Mouse (Mus musculus) frontal cortex, postnatal 25 days (tissue): ENCODE data around the gene Lrrc57.

Experiments used
- DNase-seq, 2 experiments: peaks; one replicate each; pipeline ENCODE4 v3.0.0; 2022; ENCODE audit warnings: low spot score in 2 of 2

Gene Lrrc57

DNA sequence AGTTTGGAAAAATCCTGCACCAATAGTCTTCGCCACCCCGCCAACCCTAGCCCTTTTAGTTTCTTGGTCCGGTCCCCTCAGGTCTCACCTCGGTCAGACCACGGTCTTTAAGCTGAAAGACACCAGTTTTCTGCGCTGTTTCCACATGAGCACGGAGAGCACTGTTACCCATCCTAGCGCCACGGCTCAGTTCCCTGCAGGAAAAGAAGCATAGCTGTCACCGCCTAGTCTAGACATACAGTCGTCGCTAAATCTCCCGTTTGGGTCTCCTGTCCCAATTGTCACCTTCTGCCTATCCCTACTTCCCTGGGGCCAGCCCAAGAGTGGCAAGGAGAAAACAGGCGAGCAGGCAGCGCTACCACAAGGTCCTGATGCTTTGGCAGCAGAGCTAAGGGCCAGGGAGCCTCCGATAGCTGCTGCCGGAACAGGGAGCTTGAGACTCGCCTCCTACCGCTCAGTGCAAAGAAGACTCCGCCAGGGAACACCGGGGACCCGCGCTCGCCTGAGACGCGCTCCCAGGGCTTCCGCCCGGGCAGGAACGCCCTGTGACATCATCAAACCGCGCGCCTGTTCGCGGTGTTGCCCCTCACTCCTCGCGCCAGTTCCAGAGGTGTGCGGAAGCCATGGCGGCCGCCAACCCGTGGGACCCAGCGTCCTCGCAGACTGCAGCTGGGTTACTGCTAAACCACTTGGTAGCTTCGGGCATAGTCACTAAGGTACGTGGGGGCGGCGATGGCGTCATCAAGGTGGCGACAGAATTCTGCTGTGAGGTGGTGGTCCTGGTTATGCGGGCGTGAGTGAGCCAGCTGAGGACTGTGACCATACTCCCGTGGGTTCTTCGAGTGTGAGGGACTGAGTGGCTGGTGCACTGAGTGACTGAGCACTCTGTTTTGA, at the start of gene Lrrc57, which contains the start of gene Haus2:
Gene Lrrc57, minus strand, starts transcription at position 691 of the 894 bp plus-strand sequence.
Gene Haus2, plus strand, starts transcription at position 554 of the 894 bp plus-strand sequence.
- peak; percentile 81 to 87 for DNase-seq

DNA sequence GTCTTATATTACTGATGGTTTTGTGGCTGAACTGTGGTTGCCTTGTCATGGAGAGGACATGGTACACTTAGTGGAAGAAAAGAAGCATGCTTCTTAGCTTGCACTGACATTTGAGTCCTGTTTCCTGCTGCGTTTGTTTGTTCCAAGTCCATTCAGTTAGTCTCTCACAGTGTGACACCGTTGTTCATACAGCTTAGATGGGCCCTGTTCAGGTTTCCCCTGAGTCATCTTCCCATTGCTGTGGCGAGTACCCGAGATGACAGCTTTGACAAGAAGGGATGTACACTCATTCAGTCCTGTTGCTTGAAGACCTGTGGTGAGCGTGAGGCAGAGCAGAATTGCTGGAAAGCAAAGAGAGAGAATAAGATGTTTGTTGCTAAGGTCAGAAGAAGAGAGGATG, 49.2 kb upstream of the Lrrc57 start:
- DNase-seq, result no peak

- no peak for DNase-seq
Observed at GRCm38 (mm10) chr2:120656711-120657110, 47.4 kb upstream of the Lrrc57 start.

GRCm38 (mm10) chr2:120655905-120656304, 46.6 kb upstream of the Lrrc57 start:
- DNase-seq, result no peak

DNA sequence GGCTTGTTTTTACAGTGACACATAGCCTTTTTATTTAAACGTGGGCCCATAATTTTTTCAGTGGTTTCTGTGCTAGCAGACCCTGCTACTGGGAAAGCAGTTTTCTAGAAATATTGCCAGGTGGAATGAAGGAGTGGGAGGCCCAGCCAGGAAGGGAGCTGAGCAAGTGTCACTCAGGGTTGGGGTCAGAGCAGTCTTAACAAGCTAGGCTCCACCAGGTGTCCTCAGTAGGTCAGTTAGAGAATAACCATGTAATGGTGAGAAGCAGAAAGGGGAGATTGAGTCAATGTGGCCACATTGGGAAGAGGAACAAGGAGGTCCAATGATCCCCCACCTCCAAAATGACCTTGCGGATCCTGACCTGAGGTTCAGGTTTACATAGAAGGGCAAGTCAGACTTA, 45.4 kb upstream of the Lrrc57 start:
- DNase-seq, result no peak

DNA sequence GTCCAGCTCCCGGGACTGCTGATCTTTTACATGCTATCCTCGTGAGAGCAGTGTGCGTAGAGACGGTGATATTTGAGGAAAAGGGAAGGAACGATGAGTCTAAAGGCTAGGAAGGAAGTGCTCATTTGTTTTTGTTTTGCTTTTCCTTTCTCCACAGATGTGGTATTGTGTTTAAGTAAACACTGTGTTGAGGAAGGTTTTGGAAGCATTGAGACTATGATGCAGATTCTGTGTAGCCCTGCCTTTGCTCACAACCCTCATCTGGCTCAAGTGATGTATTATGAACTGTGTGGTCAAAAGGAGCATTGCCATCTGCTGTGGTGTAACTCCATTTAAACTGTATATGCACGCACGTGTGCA, 43.6 kb upstream of the Lrrc57 start:
- no peak for DNase-seq

DNA sequence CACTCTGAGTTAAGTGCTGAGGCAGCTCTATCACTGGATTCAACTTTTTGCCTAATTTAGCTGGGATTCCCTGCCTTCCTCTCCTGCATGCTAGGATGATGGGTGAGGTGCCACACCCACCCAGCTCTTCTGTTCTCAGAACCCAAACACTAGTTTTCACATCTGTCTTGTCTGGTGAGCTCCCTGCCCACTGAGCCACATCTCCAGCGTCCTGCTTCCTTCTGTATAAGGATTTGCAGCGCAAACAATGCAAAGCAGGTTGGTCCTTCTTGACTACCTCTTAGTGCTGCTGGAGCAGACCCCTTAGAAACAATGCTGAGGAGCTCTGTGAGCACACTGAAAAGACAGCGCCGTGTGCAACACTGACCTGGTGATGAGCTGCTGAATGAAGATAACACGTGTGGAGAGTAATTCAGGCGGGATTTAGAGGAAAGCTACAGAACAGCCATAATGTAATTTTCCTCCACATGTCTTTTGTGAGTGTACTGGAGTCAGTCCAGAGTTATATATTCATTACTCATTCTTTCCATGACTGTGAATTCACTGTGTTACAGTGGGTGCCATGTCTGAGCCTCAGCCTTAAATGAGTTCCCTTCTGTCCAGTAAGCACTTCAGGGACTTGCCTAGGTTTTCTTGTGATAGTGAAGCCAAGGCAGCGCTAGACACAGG, 43.1 kb upstream of the Lrrc57 start:
- no peak for DNase-seq

DNA sequence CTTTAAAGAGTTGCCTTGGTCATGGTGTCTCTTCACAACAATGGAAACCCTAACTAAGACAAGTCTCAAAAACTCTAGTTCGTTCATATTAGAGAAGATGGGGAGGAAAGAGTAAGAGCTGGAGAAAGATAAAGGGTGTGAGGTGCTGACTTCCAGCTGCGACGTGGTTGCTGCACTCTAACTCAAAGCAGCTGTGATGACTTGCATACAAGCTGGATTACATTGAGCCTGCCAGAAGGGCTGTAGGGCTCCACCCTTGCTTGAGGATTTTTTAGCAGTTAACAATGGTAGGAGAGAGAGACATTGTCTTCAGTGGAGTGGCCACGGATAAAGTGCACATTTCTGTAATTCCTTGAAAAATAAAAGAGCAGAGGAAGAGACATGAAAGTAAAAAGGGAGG, 37.5 kb upstream of the Lrrc57 start:
- no peak for DNase-seq

GRCm38 (mm10) chr2:120643836-120644235, 34.5 kb upstream of the Lrrc57 start:
- DNase-seq, result no peak

- DNase-seq, result no peak
Observed at GRCm38 (mm10) chr2:120640835-120641234, 31.5 kb upstream of the Lrrc57 start.

- DNase-seq, result no peak
Observed at GRCm38 (mm10) chr2:120631957-120632356, 22.6 kb upstream of the Lrrc57 start.

- DNase-seq, result no peak
Observed at GRCm38 (mm10) chr2:120631521-120631920, 22.2 kb upstream of the Lrrc57 start.

DNA sequence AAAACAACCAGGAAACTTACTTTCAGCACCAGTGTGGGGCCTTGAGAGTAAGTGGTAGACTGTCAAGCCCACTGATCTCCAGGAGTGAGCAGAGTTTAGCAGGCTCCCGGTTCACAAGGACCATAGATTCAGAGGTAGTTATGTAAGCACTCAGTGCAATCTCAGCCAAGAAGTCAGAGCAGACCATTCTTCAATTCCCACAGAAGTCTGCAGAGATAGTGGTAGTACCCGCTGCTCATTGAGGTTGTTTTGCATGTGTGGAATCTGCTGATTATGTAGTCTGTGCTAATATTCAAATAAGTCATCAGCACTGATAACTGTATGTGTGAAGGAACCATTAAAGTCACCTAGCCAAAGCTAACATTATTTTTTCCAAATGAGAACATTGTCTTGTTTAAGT, 21.3 kb upstream of the Lrrc57 start:
- no peak for DNase-seq

DNA sequence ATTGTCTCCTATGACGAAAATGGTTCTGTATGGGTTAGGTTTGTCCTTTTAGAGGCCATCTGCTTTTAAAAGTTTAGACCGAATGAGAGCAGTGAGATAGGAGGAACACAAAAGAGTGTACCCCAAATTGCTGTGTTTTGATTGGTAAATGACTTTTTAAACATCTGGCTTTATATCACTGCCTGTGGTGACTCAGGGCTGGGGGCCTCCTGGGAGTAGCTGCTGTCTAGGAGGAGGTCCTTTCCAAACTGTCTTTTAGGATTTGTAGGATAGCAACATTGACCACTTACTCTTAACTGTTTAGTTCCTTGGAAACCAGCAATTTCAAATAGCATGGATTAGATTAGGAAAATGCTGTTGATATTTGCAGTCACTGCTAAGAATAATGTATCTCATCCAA, 20.9 kb upstream of the Lrrc57 start:
- DNase-seq, result no peak

- peak; percentile 92 to 93 for DNase-seq
Observed at GRCm38 (mm10) chr2:120628886-120629735, 19.8 kb upstream of the Lrrc57 start, which contains the start of gene Stard9. Gene Stard9 (plus strand): TSS chr2:120629121.

GRCm38 (mm10) chr2:120628076-120628865, 19.0 kb upstream of the Lrrc57 start:
- no peak for DNase-seq

DNA sequence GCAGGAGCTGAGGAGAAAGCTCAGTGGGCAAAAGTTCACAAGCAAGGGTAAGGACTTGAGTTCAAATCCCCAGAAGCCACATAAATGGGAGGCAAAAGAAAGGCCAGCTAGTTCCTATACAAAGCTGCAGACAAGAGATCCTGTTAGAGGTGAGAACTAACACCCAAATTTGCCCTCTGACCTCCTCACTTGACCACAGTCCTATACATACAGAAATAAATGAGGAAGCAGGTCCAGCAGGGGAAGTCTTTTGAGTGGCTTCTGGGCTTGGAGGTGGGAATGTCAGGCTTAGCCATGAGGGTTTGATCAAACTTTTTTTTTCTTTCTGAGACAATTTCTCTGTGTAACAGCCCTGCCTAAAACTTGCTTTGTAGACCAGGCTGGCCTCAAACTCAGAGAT, 13.6 kb upstream of the Lrrc57 start:
- no peak for DNase-seq

DNA sequence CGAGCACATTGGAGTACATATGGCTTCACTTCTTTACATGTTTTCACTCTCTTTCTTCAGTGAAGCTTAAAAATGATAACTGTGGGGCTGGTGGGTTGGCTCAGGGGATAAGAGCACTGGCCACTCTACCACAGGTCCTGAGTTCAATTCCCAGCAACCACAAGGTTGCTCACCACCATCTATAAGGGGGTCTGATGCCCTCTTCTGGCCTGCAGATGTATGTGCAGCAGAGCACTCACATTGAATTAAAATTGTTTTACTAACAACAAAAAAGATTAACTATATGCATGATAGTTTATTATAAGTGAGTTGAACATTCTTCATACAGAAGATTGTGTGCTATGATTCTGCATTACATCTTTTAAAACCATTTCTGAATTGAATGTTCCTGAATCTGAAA, 10.2 kb upstream of the Lrrc57 start:
- DNase-seq, result no peak

DNA sequence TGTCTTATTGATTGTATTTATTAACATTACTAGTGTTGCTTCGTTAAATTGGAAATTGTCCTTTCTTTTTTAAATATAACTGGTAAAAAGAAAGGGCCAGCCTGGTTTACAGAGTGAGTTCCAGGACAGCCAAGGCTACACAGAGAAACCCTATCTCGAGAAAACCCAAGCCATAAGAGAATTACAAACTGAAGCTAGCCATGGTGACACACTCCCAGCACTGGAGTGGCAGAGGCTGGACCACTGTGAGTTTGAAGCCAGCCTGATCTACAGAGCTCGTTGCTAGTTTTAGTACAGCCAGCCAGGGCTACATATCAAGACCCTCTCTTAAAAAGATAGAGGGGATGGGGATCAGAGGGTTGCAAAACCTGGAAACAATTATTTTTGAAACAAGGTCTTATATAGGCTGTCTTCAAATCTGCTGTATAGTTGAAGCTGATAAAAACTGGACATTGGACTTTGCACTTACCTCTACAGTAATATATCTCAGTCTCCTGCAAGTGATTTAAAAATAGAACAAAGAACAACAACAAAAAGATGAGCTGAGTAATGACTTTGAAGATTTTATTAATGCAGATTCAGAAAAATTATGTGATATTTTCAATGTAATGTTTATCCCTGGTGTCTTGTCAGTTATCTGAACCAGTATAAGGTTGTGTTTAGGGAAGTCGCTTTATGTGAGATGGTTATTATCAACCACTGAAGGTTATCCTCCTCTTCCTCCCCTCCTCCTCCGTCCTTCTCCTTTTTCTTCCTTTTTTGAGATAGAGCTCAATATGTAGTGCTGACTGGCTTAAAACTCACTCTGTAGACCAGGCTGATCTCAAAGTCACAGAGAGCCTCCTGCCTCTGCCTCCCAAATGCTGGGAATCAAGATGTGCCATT, 7.2 kb upstream of the Lrrc57 start:
- no peak for DNase-seq

DNA sequence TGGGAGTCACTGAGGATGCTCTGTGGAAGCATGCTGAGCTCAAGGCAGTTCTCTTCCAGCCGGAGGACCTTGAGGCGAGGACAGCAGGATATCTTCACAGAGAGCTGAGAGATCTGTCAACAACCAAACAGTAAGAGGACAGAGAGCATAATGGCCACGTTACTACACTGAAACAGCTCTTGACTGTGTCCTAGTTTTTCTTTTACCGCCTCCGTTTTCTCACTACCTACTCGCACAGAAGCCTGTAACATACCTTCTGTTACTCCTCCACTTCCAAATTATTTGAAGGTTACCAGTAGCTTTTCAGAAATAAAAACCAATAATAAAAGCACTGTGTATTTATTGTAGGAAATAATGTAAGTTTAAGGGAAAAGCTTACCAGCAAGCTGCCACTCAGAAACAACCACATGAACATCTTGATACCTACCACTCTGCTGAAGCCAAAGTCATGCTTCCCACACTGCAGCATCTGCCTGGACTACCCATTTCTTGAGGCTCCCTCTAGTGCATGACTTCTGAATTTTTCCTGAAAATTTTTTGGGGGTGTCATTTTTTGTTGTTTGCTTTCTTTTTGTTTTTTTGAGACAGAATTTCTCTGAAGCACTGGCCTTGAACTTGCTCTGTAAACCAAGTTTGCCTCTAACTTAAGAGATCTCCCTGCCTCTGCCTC, 3.2 kb downstream of the Lrrc57 start:
- no peak for DNase-seq
